23 mouse cellular contexts compared by ENCODE assay signal in genomic region chr19:27905976-27906375, GRCm38 (mm10).
DNase-seq lines count a peak whose midpoint lies in the region; ATAC-seq and TF ChIP-seq lines count a peak whose summit lies in the region.
"Had no signal": no experiment of that assay in that cellular context is flagged by ENCODE, and none has a peak within 500 bp of the region (broad histone marks: within the 10 kb centered on the region; RNA-seq: fewer than 3 reads in every experiment).

No protein-coding gene starts in this region.

- H3K4me2 ChIP-seq in liver, embryonic 13.5 days: peak overlapping the region; percentile 72
- H3K4me2 ChIP-seq: embryonic facial prominence, embryonic 15.5 days; forebrain, embryonic 13.5 days; hindbrain, embryonic 12.5 days had no signal

- H3K27me3 ChIP-seq in liver, embryonic 13.5 days: no peaks in the 10 kb centered on the region
- no peaks in the 10 kb centered on the region for H3K27me3 ChIP-seq in thymus, adult 2 months (ENCODE audit: control insufficient read depth, insufficient read depth, low read length)
- H3K27me3 ChIP-seq: CH12.LX; embryonic facial prominence, embryonic 15.5 days; hindbrain, embryonic 12.5 days had no signal

- H3K36me3 ChIP-seq in liver, embryonic 13.5 days: no peaks in the 10 kb centered on the region
- no peaks in the 10 kb centered on the region for H3K36me3 ChIP-seq in thymus, adult 2 months (ENCODE audit: control insufficient read depth, insufficient read depth, low read length)
- H3K36me3 ChIP-seq: embryonic facial prominence, embryonic 15.5 days; heart, embryonic 10.5 days; hindbrain, embryonic 12.5 days; limb, embryonic 10.5 days had no signal

- peaks cover 43% of the 10 kb centered on the region for H3K4me1 ChIP-seq in liver, embryonic 13.5 days (replicated peaks)
- no peaks in the 10 kb centered on the region for H3K4me1 ChIP-seq in thymus, adult 2 months (replicated peaks; ENCODE audit: control insufficient read depth, insufficient read depth, low read length)
- H3K4me1 ChIP-seq: embryonic facial prominence, embryonic 15.5 days had no signal

- WGBS in liver, embryonic 13.5 days (ENCODE audit: insufficient replicate concordance): 14% methylated on average over 9 of the region's 9 CpGs
- 94% methylated on average over 9 of the region's 9 CpGs for WGBS in thymus, adult 2 months

- H3K4me3 ChIP-seq in liver, embryonic 13.5 days (replicated peaks): peak overlapping the region; percentile 56
- no peak overlapping the region for H3K4me3 ChIP-seq in thymus, adult 2 months (ENCODE audit: control insufficient read depth, insufficient read depth, low read length)
- H3K4me3 ChIP-seq: embryonic facial prominence, embryonic 15.5 days; forebrain, embryonic 13.5 days; heart, embryonic 10.5 days; hindbrain, embryonic 12.5 days; limb, embryonic 10.5 days had no signal

- peak overlapping the region; percentile 56 for H3K9ac ChIP-seq in liver, embryonic 13.5 days
- H3K9ac ChIP-seq: embryonic facial prominence, embryonic 15.5 days; forebrain, embryonic 13.5 days; hindbrain, embryonic 12.5 days had no signal

- DNase-seq in spleen, adult 12 weeks (ENCODE audit: low spot score): peak; percentile 22
- DNase-seq in spleen, postnatal 14 days (ENCODE audit: low spot score in 2 of 2): no peak
- peak; percentile 73 for DNase-seq in c-Kit-positive CD71-positive TER-119-positive erythroid progenitor cells, embryonic 14.5 days (ENCODE audit: low spot score)
- peak; percentile 74 for DNase-seq in liver, embryonic 13.5 days
- DNase-seq in cerebellum, adult 11-12 months: no peak
- no peak for DNase-seq in kidney, adult 18-20 months
- DNase-seq in thymus, adult 2 months: no peak
- DNase-seq in right cerebral cortex, adult 18-20 months: no peak
- DNase-seq: cerebellum, adult 2 months; gastrocnemius, postnatal 14 days; heart, postnatal 10 days; kidney, adult 9 months; lung, adult 2 months; midbrain, embryonic 14.5 days; right cerebral cortex, postnatal 4 days had no signal

- no peak for TF ChIP-seq CTCF in thymus, adult 2 months (IDR thresholded peaks at IDR 0.05; ENCODE audit: borderline replicate concordance, control insufficient read depth, extremely low read depth, insufficient read depth, low read length, poor library complexity)

- peak; percentile 94 for ATAC-seq in liver, embryonic 13.5 days (ENCODE audit: low read depth)
- ATAC-seq: forebrain, embryonic 13.5 days; inflammation-experienced regulatory T-cells, adult 6 months had no signal

- H3K27ac ChIP-seq in liver, embryonic 13.5 days: peak overlapping the region; percentile 90
- H3K27ac ChIP-seq in thymus, adult 2 months (ENCODE audit: control insufficient read depth, insufficient read depth, low read length): no peak overlapping the region
- H3K27ac ChIP-seq: embryonic facial prominence, embryonic 15.5 days; forebrain, embryonic 13.5 days; heart, embryonic 10.5 days; hindbrain, embryonic 12.5 days; limb, embryonic 10.5 days; macrophage had no signal

- TF ChIP-seq POLR2A in thymus, adult 2 months (IDR thresholded peaks at IDR 0.05; ENCODE audit: control insufficient read depth, extremely low read depth, insufficient read depth, low read length, poor library complexity): no peak

- no peaks in the 10 kb centered on the region for H3K9me3 ChIP-seq in liver, embryonic 13.5 days (replicated peaks)
- H3K9me3 ChIP-seq: embryonic facial prominence, embryonic 15.5 days; forebrain, embryonic 13.5 days; heart, embryonic 10.5 days; hindbrain, embryonic 12.5 days; limb, embryonic 10.5 days had no signal

Comparison
In these comparisons a context has a peak if more than half of its experiments do, and no peak if none do; other contexts are left out.
1. DNase-seq: peak in spleen, adult 12 weeks (single experiment), c-Kit-positive CD71-positive TER-119-positive erythroid progenitor cells, embryonic 14.5 days (single experiment) and liver, embryonic 13.5 days (single experiment); none in spleen, postnatal 14 days (0 of 2), cerebellum, adult 11-12 months (single experiment), kidney, adult 18-20 months (single experiment), thymus, adult 2 months (single experiment) and right cerebral cortex, adult 18-20 months (single experiment).